Mouse (Mus musculus) stomach, postnatal 0 days (tissue): Measurements from ENCODE around the gene Gli3.

Experiments
- CTCF ChIP-seq: IDR thresholded peaks from 2 replicates; pipeline ENCODE4 v1.5.1; 2016; ENCODE audit warnings: antibody characterized with exemption, low read depth, mild to moderate bottlenecking, moderate library complexity
- EP300 ChIP-seq: optimal IDR thresholded peaks from 2 replicates; pipeline ENCODE3; 2016; ENCODE audit warnings: antibody characterized with exemption

- TF ChIP-seq CTCF (no peak), EP300 (no peak)
These were observed 551 bp downstream of the Gli3 start for GRCm38 (mm10) chr13:15463492-15464080.
